Mouse (Mus musculus): ENCODE measurements around the gene Mroh8.

GRCm38 (mm10) chr2:157245001-157245400 lies 34.3 kb downstream of the Mroh8 start:
- TF ChIP-seq POLR2A (IDR thresholded peaks at IDR 0.05; ENCODE audit: control insufficient read depth, extremely low read depth, insufficient read depth, low read length, poor library complexity) (no peak), CTCF (IDR thresholded peaks at IDR 0.05; ENCODE audit: borderline replicate concordance, control insufficient read depth, extremely low read depth, insufficient read depth, low read length, poor library complexity) (no peak)
